Mouse (Mus musculus) ES-E14 (cell line): ENCODE results near the gene Gm128. TPM values are rescaled to one million over a fixed set of nuclear protein-coding genes. Genes with fewer than 3 reads are reported as not detected.

Experiments used
- DNase-seq: peaks from one replicate; pipeline ENCODE4 v3.0.0-alpha.2; 2013; ENCODE audit warnings: low read depth, low spot score
- H3K27ac ChIP-seq: 2 replicates; pipeline ENCODE4 v1.5.1; 2012; ENCODE audit warnings: low read depth, mild to moderate bottlenecking, low read length, moderate library complexity, mixed read lengths; ENCODE audit not compliant: poor library complexity, insufficient read depth, severe bottlenecking
- H3K36me3 ChIP-seq: 2 replicates; pipeline ENCODE4 v1.6.1; 2012; ENCODE audit warnings: mild to moderate bottlenecking, low read length, moderate library complexity, mixed read lengths; ENCODE audit not compliant: control insufficient read depth, poor library complexity, insufficient read depth, severe bottlenecking
- H3K4me1 ChIP-seq, 2 experiments: fragments of 150-350 bp in 1 of 2; sonication (generic) in 1 of 2; 2 replicates each; pipeline ENCODE4 v1.6.1; 2012; ENCODE audit warnings: low read length in 2 of 2, mild to moderate bottlenecking in 1 of 2, mixed read lengths in 1 of 2; ENCODE audit not compliant: control insufficient read depth in 2 of 2, insufficient read depth in 2 of 2, poor library complexity in 1 of 2
- H3K4me3 ChIP-seq, 2 experiments: fragments of 150-350 bp in 1 of 2; sonication (generic) in 1 of 2; 2 replicates each; pipeline ENCODE4 v1.5.1; 2012; ENCODE audit warnings: low read length in 2 of 2, low read depth in 1 of 2, mild to moderate bottlenecking in 1 of 2, mixed read lengths in 1 of 2; ENCODE audit not compliant: insufficient read depth in 1 of 2, poor library complexity in 1 of 2, severe bottlenecking in 1 of 2
- H3K9ac ChIP-seq: 2 replicates; pipeline ENCODE4 v1.6.1; 2012; ENCODE audit warnings: low read depth, mild to moderate bottlenecking, low read length, mixed read lengths; ENCODE audit not compliant: poor library complexity, insufficient read depth, severe bottlenecking
- H3K9me3 ChIP-seq: fragments of 150-350 bp; sonication (generic); 2 replicates; pipeline ENCODE4 v1.6.1; 2012; ENCODE audit warnings: low read depth, mild to moderate bottlenecking, low read length; ENCODE audit not compliant: control insufficient read depth, insufficient read depth
- CHD2 ChIP-seq: IDR thresholded peaks from 2 replicates; pipeline ENCODE4 v1.6.1; 2014; ENCODE audit warnings: mild to moderate bottlenecking, low read depth, low read length, inconsistent platforms
- HCFC1 ChIP-seq: IDR thresholded peaks from 2 replicates; pipeline ENCODE4 v1.6.1; 2012; ENCODE audit warnings: low read length, inconsistent platforms, borderline replicate concordance; ENCODE audit not compliant: insufficient read depth
- MAFK ChIP-seq: IDR thresholded peaks from 2 replicates; pipeline ENCODE4 v1.6.1; 2014; ENCODE audit warnings: mild to moderate bottlenecking, low read depth, low read length, inconsistent platforms; ENCODE audit not compliant: insufficient read depth
- ZC3H11A ChIP-seq: IDR thresholded peaks from 2 replicates; pipeline ENCODE4 v1.6.1; 2012; ENCODE audit warnings: low read depth, mild to moderate bottlenecking, inconsistent platforms, low read length, borderline replicate concordance
- ZNF384 ChIP-seq: IDR thresholded peaks from 2 replicates; pipeline ENCODE4 v1.6.1; 2012; ENCODE audit warnings: low read depth, low read length, inconsistent platforms
- in situ Hi-C, 2 experiments: fragments of 600-800 bp; cut with MboI; formaldehyde crosslinking; loops; one replicate each; pipeline ENCODE4 v1.15.1; 2025; ENCODE audit warnings: low sequenced_read_pairs in 2 of 2, inconsistent platforms in 1 of 2; ENCODE audit not compliant: unreplicated experiment in 2 of 2
- total RNA-seq: library from RNA; depleted of rRNA; stranded (reverse); fragments of 300-350 nt; gene quantifications from 2 replicates; pipeline ENCODE4 v1.2.3, GENCODE M21; 2012; rRNA removed

Gene Gm128
- 2.0 and 3.0 TPM in 2 replicates for total RNA-seq

GRCm38 (mm10) chr3:95241498-95241897 lies at the start of gene Gm128:
Gene Gm128, minus strand, starts transcription at chr3:95241598.
- Histone ChIP-seq H3K9ac (peak within 1 kb of the TSS; percentile 58), H3K9me3 (no peaks in the 10 kb centered on the region), H3K27ac (no peak within 1 kb of the TSS), H3K4me3 (peak within 1 kb of the TSS; percentile 34 to 51), H3K4me1 (peaks cover 0 to 11% of the 10 kb centered on the region in 2 experiments; a peak in 3 of 4 replicates), H3K36me3 (peaks cover 8% of the 10 kb centered on the region; the same call in 1 of the 2 replicates)
- DNase-seq: no peak
- in situ Hi-C loops: no loop called here
- TF ChIP-seq CHD2: no peak
- no peak for TF ChIP-seq ZNF384
- no peak for TF ChIP-seq HCFC1
- TF ChIP-seq ZC3H11A: no peak
- no peak for TF ChIP-seq MAFK

- Histone ChIP-seq H3K27ac (0 out of 2 replicates have a peak overlapping the region, but pooled peaks have one; percentile 76), H3K4me1 (peaks cover 2 to 38% of the 10 kb centered on the region in 2 experiments; a peak in 2 of 4 replicates), H3K36me3 (peaks cover 41% of the 10 kb centered on the region), H3K9me3 (no peaks in the 10 kb centered on the region), H3K4me3 (no peak overlapping the region), H3K9ac (no peak overlapping the region)
- no peak for DNase-seq
- in situ Hi-C loops: no loop called here
- TF ChIP-seq MAFK: no peak
Observed at GRCm38 (mm10) chr3:95291041-95291440, 49.6 kb upstream of the Gm128 start.

GRCm38 (mm10) chr3:95290156-95290555 lies 48.8 kb upstream of the Gm128 start:
- peak overlapping the region; percentile 8; the same call in 1 of the 2 replicates for H3K9ac ChIP-seq
- DNase-seq: no peak
- peak overlapping the region; percentile 76 for H3K27ac ChIP-seq
- in situ Hi-C loops: no loop called here
- peaks cover 34% of the 10 kb centered on the region for H3K36me3 ChIP-seq
- no peaks in the 10 kb centered on the region for H3K9me3 ChIP-seq
- TF ChIP-seq MAFK: no peak
- H3K4me3 ChIP-seq: peak overlapping the region in 1 of 2 experiments; percentile 20; a peak in 2 of 4 replicates
- H3K4me1 ChIP-seq: peaks cover 2 to 33% of the 10 kb centered on the region in 2 experiments; a peak in 2 of 4 replicates

GRCm38 (mm10) chr3:95289419-95289818 lies 48.0 kb upstream of the Gm128 start:
- Histone ChIP-seq H3K4me3 (no peak overlapping the region; a peak in 1 of 4 replicates), H3K27ac (no peak overlapping the region; the same call in 1 of the 2 replicates), H3K9ac (no peak overlapping the region), H3K9me3 (no peaks in the 10 kb centered on the region), H3K36me3 (peaks cover 28% of the 10 kb centered on the region), H3K4me1 (peaks cover 2 to 28% of the 10 kb centered on the region in 2 experiments; a peak in 2 of 4 replicates)
- DNase-seq: no peak
- TF ChIP-seq ZNF384: no peak
- TF ChIP-seq HCFC1: no peak
- no peak for TF ChIP-seq CHD2
- TF ChIP-seq MAFK: no peak
- no peak for TF ChIP-seq ZC3H11A
- in situ Hi-C loops: no loop called here

GRCm38 (mm10) chr3:95287541-95287940 lies 46.1 kb upstream of the Gm128 start:
- Histone ChIP-seq H3K27ac (no peak overlapping the region), H3K9me3 (no peaks in the 10 kb centered on the region), H3K36me3 (peaks cover 16% of the 10 kb centered on the region), H3K9ac (no peak overlapping the region; the same call in 1 of the 2 replicates), H3K4me3 (no peak overlapping the region), H3K4me1 (peaks cover 3 to 23% of the 10 kb centered on the region in 2 experiments; a peak in 3 of 4 replicates)
- TF ChIP-seq HCFC1: no peak
- no peak for TF ChIP-seq ZNF384
- no peak for TF ChIP-seq CHD2
- in situ Hi-C loops: no loop called here
- DNase-seq: no peak
